In the genomic region with DNA sequence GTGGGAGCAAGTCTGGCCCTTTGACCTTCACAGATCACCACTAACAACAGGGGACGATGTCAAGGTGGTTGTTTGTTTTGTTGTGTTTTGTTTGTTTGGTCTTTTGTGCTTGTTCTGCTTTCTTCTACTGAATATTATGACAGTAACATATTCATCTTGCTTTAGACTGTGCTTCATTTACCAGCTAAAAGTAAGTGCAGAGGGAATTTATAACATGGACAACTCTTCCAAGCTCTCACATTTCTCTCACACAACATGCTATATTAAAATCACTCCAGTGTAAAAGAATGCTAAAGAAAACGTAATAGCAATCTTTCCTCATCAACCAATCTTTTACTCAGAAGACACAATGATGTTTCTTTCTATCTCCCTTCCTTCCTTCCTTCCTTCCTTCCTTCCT, we compare ENCODE assay signal across 22 mouse cellular contexts.
DNase-seq lines count a peak whose midpoint lies in the region; ATAC-seq and TF ChIP-seq lines count a peak whose summit lies in the region.
"Had no signal": no experiment of that assay in that cellular context is flagged by ENCODE, and none has a peak within 500 bp of the region (broad histone marks: within the 10 kb centered on the region; RNA-seq: fewer than 3 reads in every experiment).

No protein-coding gene starts in this region.

- WGBS in midbrain, embryonic 11.5 days: 71% methylated on average over 2 of the region's 2 CpGs
- WGBS in midbrain, postnatal 0 days: 79% methylated on average over 2 of the region's 2 CpGs

- DNase-seq in frontal cortex, postnatal 25 days (ENCODE audit: low spot score in 2 of 2): no peak
- DNase-seq in midbrain, embryonic 11.5 days (ENCODE audit: low spot score, missing footprints): peak; percentile 72
- no peak for DNase-seq in midbrain, postnatal 0 days (ENCODE audit: low spot score)
- peak; percentile 0 for DNase-seq in ZHBTc4 (ENCODE audit: low read depth, low spot score)
- no peak for DNase-seq in urinary bladder, postnatal 14 days (ENCODE audit: low spot score)
- DNase-seq: adrenal gland, adult 2 months; adrenal gland, adult 8-10 months; adrenal gland, postnatal 10 days; adrenal gland, postnatal 14 days; adrenal gland, postnatal 25 days; adrenal gland, postnatal 36 days; B cell, adult 2 months; cerebellum, adult 11 months; cerebellum, adult 11-12 months; cerebellum, adult 18-20 months; cerebellum, adult 2 months had no signal

- no peaks in the 10 kb centered on the region for H3K27me3 ChIP-seq in midbrain, embryonic 11.5 days (ENCODE audit: control insufficient read depth, insufficient read depth, low read length)
- H3K27me3 ChIP-seq in midbrain, postnatal 0 days (ENCODE audit: insufficient read depth, low read length): no peaks in the 10 kb centered on the region
- H3K27me3 ChIP-seq: CH12.LX had no signal

- no peak overlapping the region for H3K9ac ChIP-seq in midbrain, embryonic 11.5 days (ENCODE audit: low read length)
- H3K9ac ChIP-seq in midbrain, postnatal 0 days (replicated peaks; ENCODE audit: low read length, poor library complexity, severe bottlenecking): no peak overlapping the region

- no peaks in the 10 kb centered on the region for H3K4me1 ChIP-seq in midbrain, embryonic 11.5 days (ENCODE audit: control insufficient read depth, insufficient read depth, low read length)
- no peaks in the 10 kb centered on the region for H3K4me1 ChIP-seq in midbrain, postnatal 0 days (ENCODE audit: insufficient read depth, low read length)

- no peak overlapping the region for H3K4me3 ChIP-seq in midbrain, embryonic 11.5 days (ENCODE audit: low read depth, low read length)
- H3K4me3 ChIP-seq in midbrain, postnatal 0 days (ENCODE audit: low read depth, low read length): no peak overlapping the region

- H3K36me3 ChIP-seq in midbrain, embryonic 11.5 days (ENCODE audit: control insufficient read depth, insufficient read depth, low read length): no peaks in the 10 kb centered on the region
- H3K36me3 ChIP-seq in midbrain, postnatal 0 days (ENCODE audit: insufficient read depth, low read length): no peaks in the 10 kb centered on the region
- H3K36me3 ChIP-seq: G1E had no signal

- H3K9me3 ChIP-seq in midbrain, embryonic 11.5 days (ENCODE audit: control insufficient read depth, low read length): no peaks in the 10 kb centered on the region
- no peaks in the 10 kb centered on the region for H3K9me3 ChIP-seq in midbrain, postnatal 0 days (ENCODE audit: low read length)

- no peak overlapping the region for H3K4me2 ChIP-seq in midbrain, embryonic 11.5 days
- no peak overlapping the region for H3K4me2 ChIP-seq in midbrain, postnatal 0 days (ENCODE audit: low read depth, low read length, poor library complexity, severe bottlenecking)

- TF ChIP-seq CTCF in midbrain, postnatal 0 days (IDR thresholded peaks at IDR 0.05): no peak

- ATAC-seq in frontal cortex, adult (ENCODE audit: low TSS enrichment): peak; percentile 89
- no peak for ATAC-seq in midbrain, embryonic 11.5 days (ENCODE audit: low FRiP score)
- no peak for ATAC-seq in midbrain, postnatal 0 days (ENCODE audit: low FRiP score)
- ATAC-seq: activated CD4-positive, CD25-positive, alpha-beta regulatory T cell, adult 4 months; CD4-positive, CD25-positive, alpha-beta regulatory T cell, adult 4 months; Patski had no signal

- no peak overlapping the region for H3K27ac ChIP-seq in midbrain, embryonic 11.5 days (ENCODE audit: low read depth, low read length)
- H3K27ac ChIP-seq in midbrain, postnatal 0 days (ENCODE audit: low read depth, low read length): no peak overlapping the region

Comparison
In these comparisons a context has a peak if more than half of its experiments do, and no peak if none do; other contexts are left out.
1. DNase-seq: peak in midbrain, embryonic 11.5 days (single experiment) and ZHBTc4 (single experiment); none in frontal cortex, postnatal 25 days (0 of 2), midbrain, postnatal 0 days (single experiment) and urinary bladder, postnatal 14 days (single experiment).